Mouse (Mus musculus) heart, embryonic 16.5 days (tissue): ENCODE measurements at regions not wholly inside any gene's neighbourhood (a gene's known extent, or its start where the extent isn't known, plus 50 kb on each side); places are given as distances from the start of the nearest gene placed in this dataset.

ENCODE experiments used
- ATAC-seq: fragments of 200-750 bp; cut with Nextera tagmentation; replicated peaks from 2 replicates; pipeline ENCODE4 v1.8.0; 2017; ENCODE audit warnings: moderate number of reproducible peaks; ENCODE audit not compliant: insufficient read depth, low FRiP score; ENCODE audit errors: extremely low read depth
- H3K27ac ChIP-seq: fragments of 300-500 bp; sonication (generic); 2 replicates; pipeline ENCODE4 v1.5.1; 2014; ENCODE audit warnings: mild to moderate bottlenecking, low read length, control low read depth, moderate library complexity
- H3K27me3 ChIP-seq: fragments of 300-500 bp; sonication (generic); 2 replicates; pipeline ENCODE4 v1.6.1; 2014; ENCODE audit warnings: low read length, mixed read lengths; ENCODE audit not compliant: control insufficient read depth, insufficient read depth
- H3K36me3 ChIP-seq: fragments of 300-500 bp; sonication (generic); 2 replicates; pipeline ENCODE4 v1.6.1; 2014; ENCODE audit not compliant: control insufficient read depth, insufficient read depth
- H3K4me1 ChIP-seq: fragments of 300-500 bp; sonication (generic); 2 replicates; pipeline ENCODE4 v1.6.1; 2014; ENCODE audit warnings: low read length, mixed read lengths; ENCODE audit not compliant: control insufficient read depth, insufficient read depth
- H3K4me2 ChIP-seq: fragments of 300-500 bp; sonication (generic); 2 replicates; pipeline ENCODE4 v1.6.1; 2014; ENCODE audit warnings: low read depth, mild to moderate bottlenecking, control low read depth, low read length
- H3K4me3 ChIP-seq: fragments of 300-500 bp; sonication (generic); 2 replicates; pipeline ENCODE4 v1.5.1; 2014; ENCODE audit warnings: mild to moderate bottlenecking, control low read depth, low read length
- H3K9ac ChIP-seq: fragments of 300-500 bp; sonication (generic); 2 replicates; pipeline ENCODE4 v1.6.1; 2014; ENCODE audit warnings: low read length, control low read depth
- H3K9me3 ChIP-seq: fragments of 300-500 bp; sonication (generic); replicated peaks from 2 replicates; pipeline ENCODE4 v1.6.1; 2016; ENCODE audit warnings: low read length; ENCODE audit not compliant: control insufficient read depth
- WGBS: fragments of 180-500 bp; shearing (Covaris S2); extraction: QIAGEN DNeasy Blood & Tissue Kit; methylation state at CpG from one replicate; pipeline ENCODE4 v1.1.7; 2014; 5-methylcytosine and 5-hydroxymethylcytosine counted together

DNA sequence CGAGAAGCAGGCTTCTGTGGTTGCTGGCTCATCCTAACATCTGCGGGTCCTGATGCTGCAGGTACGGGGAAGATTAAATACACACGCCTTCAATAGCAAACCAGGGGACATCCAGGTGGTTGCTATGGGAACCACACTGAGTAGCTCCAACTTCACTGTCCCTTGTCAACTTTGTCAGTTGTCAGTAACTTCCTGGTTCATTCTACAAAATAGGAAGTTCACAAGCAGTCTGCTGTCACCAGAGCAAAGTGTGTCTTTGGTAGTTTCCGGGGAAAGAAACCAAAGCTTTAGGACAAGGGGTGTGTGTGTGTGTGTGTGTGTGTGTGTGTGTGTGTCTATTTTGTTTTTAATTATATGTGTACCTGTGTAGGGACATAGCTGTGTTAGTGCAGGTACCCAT, 80.5 kb upstream of the Card11 start:
- Histone ChIP-seq H3K9ac (no peak overlapping the region), H3K27me3 (no peaks in the 10 kb centered on the region), H3K27ac (no peak overlapping the region), H3K36me3 (no peaks in the 10 kb centered on the region), H3K4me3 (no peak overlapping the region), H3K4me1 (no peaks in the 10 kb centered on the region; the same call in 1 of the 2 replicates), H3K9me3 (0 out of 2 replicates have a peak, but pooled peaks cover 2% of the 10 kb centered on the region), H3K4me2 (no peak overlapping the region)
- ATAC-seq, result no peak
- 76% methylated on average over 5 of the region's 5 CpGs for WGBS

GRCm38 (mm10) chr5:141084056-141084730, 83.8 kb upstream of the Card11 start:
- 77% methylated on average over 14 of the region's 14 CpGs for WGBS
- Histone ChIP-seq H3K9me3 (0 out of 2 replicates have a peak, but pooled peaks cover 2% of the 10 kb centered on the region), H3K36me3 (no peaks in the 10 kb centered on the region), H3K4me2 (no peak overlapping the region), H3K27ac (no peak overlapping the region), H3K4me3 (no peak overlapping the region), H3K4me1 (no peaks in the 10 kb centered on the region), H3K9ac (no peak overlapping the region), H3K27me3 (no peaks in the 10 kb centered on the region)
- ATAC-seq, result no peak

DNA sequence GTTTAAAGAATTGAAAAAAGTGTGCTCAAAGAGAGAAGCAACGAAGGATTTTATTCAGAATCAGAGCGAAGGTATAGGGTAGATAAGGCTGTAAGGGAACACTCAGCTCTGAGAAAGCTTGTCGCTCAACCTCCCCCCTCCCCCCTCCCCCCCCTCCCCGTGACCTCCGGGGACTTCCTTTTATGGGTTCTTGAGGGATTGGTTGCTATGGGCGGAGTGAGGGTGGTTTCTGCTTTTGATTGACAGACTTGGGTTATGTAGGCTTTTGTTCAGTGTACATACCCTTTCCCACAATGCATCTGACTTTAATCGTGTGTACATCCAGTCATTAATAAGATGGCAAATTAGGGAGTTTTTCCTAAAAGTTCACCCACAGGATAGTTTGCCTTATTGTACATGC, 84.4 kb upstream of the Card11 start:
- no peak; the same call in 1 of the 2 replicates for ATAC-seq
- Histone ChIP-seq H3K9ac (no peak overlapping the region), H3K9me3 (0 out of 2 replicates have a peak, but pooled peaks cover 2% of the 10 kb centered on the region), H3K4me1 (no peaks in the 10 kb centered on the region), H3K4me3 (no peak overlapping the region), H3K4me2 (no peak overlapping the region), H3K27ac (no peak overlapping the region), H3K27me3 (no peaks in the 10 kb centered on the region), H3K36me3 (no peaks in the 10 kb centered on the region)
- 36% methylated on average over 5 of the region's 7 CpGs for WGBS

- no peak for ATAC-seq
- Histone ChIP-seq H3K9me3 (no peaks in the 10 kb centered on the region), H3K36me3 (no peaks in the 10 kb centered on the region), H3K4me3 (no peak overlapping the region), H3K4me2 (no peak overlapping the region), H3K27ac (no peak overlapping the region), H3K9ac (no peak overlapping the region), H3K27me3 (peaks cover 5% of the 10 kb centered on the region; the same call in 1 of the 2 replicates), H3K4me1 (no peaks in the 10 kb centered on the region)
- 76% methylated on average over 14 of the region's 14 CpGs for WGBS
These were observed 91.3 kb upstream of the Card11 start for GRCm38 (mm10) chr5:141091676-141092075.

DNA sequence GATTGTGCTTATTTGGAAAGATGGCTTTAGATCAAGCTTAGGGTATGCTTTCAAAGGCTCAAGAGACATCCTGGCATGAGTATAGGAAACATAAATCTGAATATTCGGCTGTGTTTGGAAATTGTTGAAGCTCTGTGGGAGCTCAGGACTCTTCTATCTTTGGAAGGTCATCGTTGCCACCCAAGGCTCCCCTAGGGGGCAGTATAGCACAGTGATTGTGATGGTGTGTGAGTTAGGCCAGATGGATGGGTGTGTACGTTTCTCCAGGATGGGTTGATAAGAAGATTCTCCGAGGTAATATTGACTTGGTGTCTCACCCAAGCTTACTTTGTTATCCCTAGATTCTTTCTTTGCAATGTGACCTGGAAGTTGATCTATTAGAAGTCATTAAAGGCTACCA, 93.3 kb upstream of the Card11 start:
- no peak for ATAC-seq
- H3K27ac ChIP-seq, result no peak overlapping the region
- 32% methylated on average over 4 of the region's 4 CpGs for WGBS
- H3K4me3 ChIP-seq, result no peak overlapping the region
- H3K4me1 ChIP-seq, result no peaks in the 10 kb centered on the region
- no peak overlapping the region for H3K4me2 ChIP-seq
- H3K9me3 ChIP-seq, result no peaks in the 10 kb centered on the region
- no peak overlapping the region for H3K9ac ChIP-seq
- H3K27me3 ChIP-seq, result peaks cover 5% of the 10 kb centered on the region; the same call in 1 of the 2 replicates
- H3K36me3 ChIP-seq, result no peaks in the 10 kb centered on the region

DNA sequence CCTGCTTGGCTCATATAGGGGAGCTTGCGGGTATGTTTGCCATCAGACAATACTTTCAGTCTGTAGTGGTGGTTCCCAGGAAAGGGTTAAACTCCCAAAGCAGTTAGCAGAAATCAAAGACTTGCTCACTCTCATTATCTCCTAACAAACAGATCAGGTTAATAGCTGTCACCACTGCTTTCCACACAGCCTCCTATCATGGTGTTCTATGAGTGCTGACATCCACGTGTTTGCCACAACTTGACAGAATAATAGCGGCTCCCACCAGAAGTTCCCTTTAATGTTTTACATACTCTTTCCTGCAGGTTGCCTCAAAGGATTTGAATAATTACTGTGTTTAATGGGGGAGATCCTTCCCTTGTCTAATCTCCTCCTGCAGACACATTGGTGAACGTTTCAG, 97.5 kb upstream of the Card11 start:
- ATAC-seq, result peak; percentile 91
- 0 out of 2 replicates have a peak, but pooled peaks cover 3% of the 10 kb centered on the region for H3K27me3 ChIP-seq
- no peaks in the 10 kb centered on the region for H3K9me3 ChIP-seq
- H3K4me2 ChIP-seq, result no peak overlapping the region
- no peaks in the 10 kb centered on the region for H3K36me3 ChIP-seq
- no peaks in the 10 kb centered on the region for H3K4me1 ChIP-seq
- no peak overlapping the region for H3K9ac ChIP-seq
- H3K27ac ChIP-seq, result peak overlapping the region; percentile 24; the same call in 1 of the 2 replicates
- 17% methylated on average over 4 of the region's 4 CpGs for WGBS
- no peak overlapping the region for H3K4me3 ChIP-seq

- Histone ChIP-seq H3K4me3 (no peak overlapping the region), H3K27me3 (no peaks in the 10 kb centered on the region), H3K4me1 (peaks cover 12% of the 10 kb centered on the region), H3K9ac (no peak overlapping the region), H3K4me2 (no peak overlapping the region), H3K27ac (no peak overlapping the region), H3K36me3 (no peaks in the 10 kb centered on the region), H3K9me3 (no peaks in the 10 kb centered on the region)
- WGBS, result 98% methylated on average over 3 of the region's 3 CpGs
- ATAC-seq, result no peak
These were observed 111.3 kb upstream of the Card11 start for GRCm38 (mm10) chr5:141111666-141112065.

DNA sequence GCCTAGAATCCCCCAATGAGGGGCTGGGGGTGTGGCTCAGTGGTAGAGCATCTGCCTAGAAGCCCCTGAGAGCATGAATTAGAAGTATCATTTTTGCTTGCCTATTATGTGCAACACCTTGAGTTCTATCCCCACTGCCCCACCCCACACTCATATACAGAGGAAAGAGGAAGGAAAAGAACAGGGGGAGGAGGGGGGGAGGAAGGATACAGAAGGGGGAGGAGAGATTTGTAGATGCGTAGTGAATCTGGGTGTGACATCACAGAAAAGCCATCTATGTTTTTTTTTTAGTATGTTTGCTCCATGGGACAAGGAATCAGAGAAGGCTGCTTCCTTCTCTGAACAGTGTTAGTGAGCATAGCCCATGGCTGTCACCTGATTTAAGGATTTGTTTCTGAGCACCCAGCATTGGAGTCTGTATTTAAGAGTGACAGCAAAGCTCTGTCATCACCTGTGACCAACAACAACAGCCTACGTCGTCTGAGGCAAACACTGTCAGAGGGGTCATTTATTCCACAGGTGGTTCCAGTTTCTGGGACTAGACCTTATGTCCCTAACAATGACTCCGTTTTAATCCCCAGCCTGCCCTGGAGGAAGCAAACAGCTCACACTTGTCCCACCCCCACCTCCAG, 115.0 kb upstream of the Card11 start:
- 35% methylated on average over 4 of the region's 4 CpGs for WGBS
- H3K9ac ChIP-seq, result no peak overlapping the region

GRCm38 (mm10) chr5:141115963-141116362, 115.6 kb upstream of the Card11 start:
- Histone ChIP-seq H3K4me3 (peak overlapping the region; percentile 11; the same call in 1 of the 2 replicates), H3K9me3 (no peaks in the 10 kb centered on the region), H3K27me3 (no peaks in the 10 kb centered on the region), H3K9ac (no peak overlapping the region), H3K4me2 (peak overlapping the region; percentile 26), H3K27ac (peak overlapping the region; percentile 83), H3K4me1 (peaks cover 12% of the 10 kb centered on the region), H3K36me3 (no peaks in the 10 kb centered on the region)
- ATAC-seq, result peak; percentile 91
- 32% methylated on average over 8 of the region's 8 CpGs for WGBS

More for the DNA sequence above, 115.0 kb upstream of the Card11 start:
- peaks cover 12% of the 10 kb centered on the region for H3K4me1 ChIP-seq
- H3K4me2 ChIP-seq, result peak overlapping the region; percentile 26
- peak overlapping the region; percentile 83 for H3K27ac ChIP-seq
- no peak overlapping the region for H3K4me3 ChIP-seq
- no peaks in the 10 kb centered on the region for H3K36me3 ChIP-seq
- no peak for ATAC-seq
- H3K27me3 ChIP-seq, result no peaks in the 10 kb centered on the region
- H3K9me3 ChIP-seq, result no peaks in the 10 kb centered on the region
